Mouse (Mus musculus) neural tube, embryonic 11.5 days (tissue): ENCODE measurements around the gene Acbd4. TPM values are rescaled to one million over a fixed set of nuclear protein-coding genes. Genes with fewer than 3 reads are reported as not detected.

Experiments
- ATAC-seq: fragments of 200-750 bp; cut with Nextera tagmentation; 2 replicates; pipeline ENCODE4 v1.8.0; 2017; ENCODE audit warnings: moderate number of reproducible peaks, mild to moderate bottlenecking, moderate TSS enrichment, moderate library complexity; ENCODE audit not compliant: insufficient read depth, low FRiP score, low TSS enrichment
- DNase-seq: peaks from one replicate; pipeline ENCODE4 v3.0.0-alpha.2; 2015; ENCODE audit warnings: low spot score
- H3K27ac ChIP-seq: fragments of 300-500 bp; sonication (generic); 2 replicates; pipeline ENCODE4 v1.5.1; 2014; ENCODE audit warnings: low read depth, mild to moderate bottlenecking, low read length
- H3K27me3 ChIP-seq: fragments of 300-500 bp; sonication (generic); 2 replicates; pipeline ENCODE4 v1.6.1; 2014; ENCODE audit warnings: mild to moderate bottlenecking, low read length, mixed read lengths; ENCODE audit not compliant: control insufficient read depth, insufficient read depth
- H3K36me3 ChIP-seq: fragments of 300-500 bp; sonication (generic); 2 replicates; pipeline ENCODE4 v1.6.1; 2014; ENCODE audit warnings: mild to moderate bottlenecking, low read length, moderate library complexity, mixed read lengths; ENCODE audit not compliant: control insufficient read depth, insufficient read depth
- H3K4me1 ChIP-seq: fragments of 300-500 bp; sonication (generic); 2 replicates; pipeline ENCODE4 v1.6.1; 2014; ENCODE audit warnings: low read length, mixed read lengths; ENCODE audit not compliant: control insufficient read depth, insufficient read depth
- H3K4me2 ChIP-seq: fragments of 300-500 bp; sonication (generic); 2 replicates; pipeline ENCODE4 v1.6.1; 2014; ENCODE audit warnings: low read depth, mild to moderate bottlenecking, moderate library complexity
- H3K4me3 ChIP-seq: fragments of 300-500 bp; sonication (generic); 2 replicates; pipeline ENCODE4 v1.5.1; 2014; ENCODE audit warnings: low read depth, low read length
- H3K9ac ChIP-seq: fragments of 300-500 bp; sonication (generic); 2 replicates; pipeline ENCODE4 v1.6.1; 2014; ENCODE audit warnings: mild to moderate bottlenecking, low read length
- H3K9me3 ChIP-seq: fragments of 300-500 bp; sonication (generic); 2 replicates; pipeline ENCODE4 v1.6.1; 2016; ENCODE audit warnings: low read length; ENCODE audit not compliant: control insufficient read depth
- WGBS: fragments of 180-500 bp; shearing (Covaris S2); extraction: QIAGEN DNeasy Blood & Tissue Kit; methylation state at CpG from one replicate; pipeline ENCODE4 v1.1.7; 2014; 5-methylcytosine and 5-hydroxymethylcytosine counted together
- polyA plus RNA-seq: library from polyadenylated mRNA; unstranded; fragments of >200 nt; fragmentation: Nextera tagmentation; extraction: Ambion mirVana; gene quantifications from 2 replicates; pipeline ENCODE4 v1.2.1, GENCODE M21; 2014

Gene Acbd4
- polyA plus RNA-seq, 1 experiment from 2014 or later, result 6.4 TPM

DNA sequence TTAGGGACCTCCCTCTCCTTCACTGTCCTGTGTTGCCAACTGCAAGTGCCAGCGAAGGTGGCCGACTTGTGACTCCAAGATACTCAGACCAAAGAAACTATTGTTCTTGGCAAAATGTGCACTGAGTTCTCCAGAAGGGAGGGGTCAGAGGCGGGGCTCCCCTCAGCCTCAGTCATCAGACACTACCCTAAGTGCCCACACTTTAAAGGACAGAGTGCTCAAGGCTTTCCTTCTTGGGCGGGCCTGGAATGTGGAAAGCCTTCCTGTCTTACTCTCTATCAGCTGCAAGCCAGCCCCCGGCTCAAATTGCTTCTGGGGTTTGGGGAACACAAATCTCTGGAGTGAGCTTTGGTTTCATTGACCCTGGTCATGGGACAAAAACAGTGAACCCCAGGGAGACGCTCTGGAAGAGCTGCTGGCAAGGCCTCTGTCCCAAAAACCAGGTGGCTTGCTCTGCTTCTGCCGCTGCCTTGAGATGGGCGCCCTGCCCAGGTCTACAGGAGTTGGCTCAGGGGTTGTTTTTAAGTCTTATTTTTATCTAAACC is 34.0 kb upstream of the Acbd4 start:
- H3K27ac ChIP-seq, result no peak overlapping the region
- no peak overlapping the region for H3K4me3 ChIP-seq
- DNase-seq, result no peak
- peaks cover 18% of the 10 kb centered on the region for H3K36me3 ChIP-seq
- no peaks in the 10 kb centered on the region for H3K27me3 ChIP-seq
- ATAC-seq, result no peak
- H3K4me2 ChIP-seq, result no peak overlapping the region
- no peaks in the 10 kb centered on the region for H3K4me1 ChIP-seq
- H3K9me3 ChIP-seq, result no peaks in the 10 kb centered on the region
- no peak overlapping the region for H3K9ac ChIP-seq
- WGBS, result 81% methylated on average over 8 of the region's 8 CpGs

DNA sequence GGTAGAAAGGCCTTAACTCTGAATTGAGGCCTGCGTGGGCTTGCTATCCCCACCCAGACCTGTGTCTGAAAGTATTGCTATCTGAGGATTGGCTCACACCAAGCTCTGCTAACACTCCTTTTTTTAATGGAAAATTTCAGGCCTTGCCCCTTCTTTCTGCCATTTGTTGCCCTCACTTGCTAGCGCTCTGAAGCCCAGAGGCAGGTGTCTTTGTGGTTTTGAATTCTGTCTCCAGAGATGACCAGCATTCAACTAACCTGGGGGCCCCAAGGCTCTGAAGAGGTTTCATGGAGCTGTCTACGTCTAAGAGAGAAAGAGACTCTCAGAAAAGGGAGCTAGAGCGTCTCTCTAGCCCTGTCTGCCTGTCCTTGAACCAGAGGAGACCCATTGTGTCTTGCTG is 33.2 kb upstream of the Acbd4 start:
- H3K4me3 ChIP-seq, result no peak overlapping the region
- H3K27ac ChIP-seq, result no peak overlapping the region
- H3K27me3 ChIP-seq, result no peaks in the 10 kb centered on the region
- no peaks in the 10 kb centered on the region for H3K9me3 ChIP-seq
- ATAC-seq (no peak), DNase-seq (no peak)
- peaks cover 16% of the 10 kb centered on the region for H3K36me3 ChIP-seq
- WGBS, result 91% methylated on average over 4 of the region's 4 CpGs
- no peak overlapping the region for H3K9ac ChIP-seq
- no peak overlapping the region for H3K4me2 ChIP-seq
- H3K4me1 ChIP-seq, result no peaks in the 10 kb centered on the region

DNA sequence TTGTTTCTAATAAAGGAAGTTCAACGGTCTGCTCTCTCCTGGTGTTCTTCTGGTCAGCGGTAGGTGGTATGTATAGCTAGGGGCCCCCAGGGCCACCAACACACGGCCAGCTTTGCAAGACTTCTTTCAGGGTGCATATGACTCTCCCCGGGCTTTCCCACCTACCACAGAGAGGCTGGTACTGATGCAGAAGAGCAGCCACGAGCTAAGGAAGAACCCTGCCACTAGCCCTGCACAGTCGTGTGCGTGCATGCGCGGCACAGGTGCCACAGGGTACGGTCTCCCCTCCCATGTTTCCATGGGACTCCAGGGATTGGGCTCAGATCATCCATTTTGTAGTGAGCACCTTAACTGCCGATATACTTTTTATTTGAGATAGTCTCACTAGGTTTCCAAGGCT is 32.6 kb upstream of the Acbd4 start:
- H3K9ac ChIP-seq, result no peak overlapping the region
- H3K27me3 ChIP-seq, result no peaks in the 10 kb centered on the region
- peaks cover 14% of the 10 kb centered on the region for H3K36me3 ChIP-seq
- DNase-seq, result no peak
- no peak overlapping the region for H3K4me2 ChIP-seq
- no peaks in the 10 kb centered on the region for H3K9me3 ChIP-seq
- WGBS, result 95% methylated on average over 11 of the region's 11 CpGs
- H3K4me3 ChIP-seq, result no peak overlapping the region
- no peak overlapping the region for H3K27ac ChIP-seq
- no peaks in the 10 kb centered on the region for H3K4me1 ChIP-seq
- ATAC-seq, result no peak

DNA sequence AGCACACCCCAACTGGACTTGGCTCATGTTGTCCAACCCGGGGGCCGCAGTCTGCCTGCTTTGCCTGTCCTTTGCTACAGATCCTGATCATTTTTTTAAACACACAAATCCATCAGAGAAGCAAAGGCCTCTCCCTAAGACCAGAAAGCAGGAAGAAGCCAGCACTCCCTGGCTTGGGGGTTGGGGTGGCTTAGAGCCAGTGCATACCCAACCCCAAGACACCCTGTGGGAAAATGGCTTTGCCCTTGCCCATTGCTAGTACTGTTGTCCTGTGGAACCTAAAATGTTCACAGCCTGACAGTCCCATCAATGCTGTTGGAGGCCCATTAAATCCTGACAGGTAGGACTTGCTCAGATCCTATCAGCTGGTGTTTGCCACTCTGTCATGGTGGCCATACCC is 31.8 kb upstream of the Acbd4 start:
- 100% methylated on average over 2 of the region's 2 CpGs for WGBS
- H3K36me3 ChIP-seq, result peaks cover 6% of the 10 kb centered on the region
- H3K9me3 ChIP-seq, result no peaks in the 10 kb centered on the region
- ATAC-seq (no peak), DNase-seq (no peak)
- no peaks in the 10 kb centered on the region for H3K27me3 ChIP-seq
- H3K27ac ChIP-seq, result no peak overlapping the region
- no peaks in the 10 kb centered on the region for H3K4me1 ChIP-seq
- H3K4me2 ChIP-seq, result no peak overlapping the region
- no peak overlapping the region for H3K4me3 ChIP-seq
- no peak overlapping the region for H3K9ac ChIP-seq

DNA sequence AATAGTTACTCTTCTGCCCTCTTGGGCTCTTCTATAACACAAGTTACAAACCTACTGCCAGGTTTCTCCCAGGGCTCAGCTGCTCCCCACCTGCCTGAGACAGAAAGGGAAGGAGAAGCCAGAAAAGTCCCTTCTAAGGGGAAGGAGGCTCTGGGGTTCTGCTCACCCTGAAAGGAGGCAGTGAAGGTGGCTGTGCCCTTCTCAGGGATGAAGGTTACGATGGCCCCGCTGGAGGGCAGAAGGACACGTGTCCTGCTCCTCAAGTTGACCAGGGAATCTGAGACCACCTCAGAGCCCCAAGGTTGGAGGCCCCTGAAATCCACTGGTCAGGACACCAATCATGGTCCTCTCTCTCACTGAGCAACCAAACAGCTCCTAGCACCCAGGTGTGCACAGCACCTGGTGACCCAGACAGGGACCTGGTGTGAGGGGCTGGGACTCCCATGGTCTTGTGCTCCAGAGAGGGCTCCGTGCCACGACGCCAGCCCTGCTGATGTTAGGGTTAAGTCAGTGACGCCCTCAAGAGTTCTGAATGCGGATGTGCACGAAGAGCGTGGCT is 31.1 kb upstream of the Acbd4 start:
- no peak overlapping the region for H3K4me2 ChIP-seq
- no peak for ATAC-seq

DNA sequence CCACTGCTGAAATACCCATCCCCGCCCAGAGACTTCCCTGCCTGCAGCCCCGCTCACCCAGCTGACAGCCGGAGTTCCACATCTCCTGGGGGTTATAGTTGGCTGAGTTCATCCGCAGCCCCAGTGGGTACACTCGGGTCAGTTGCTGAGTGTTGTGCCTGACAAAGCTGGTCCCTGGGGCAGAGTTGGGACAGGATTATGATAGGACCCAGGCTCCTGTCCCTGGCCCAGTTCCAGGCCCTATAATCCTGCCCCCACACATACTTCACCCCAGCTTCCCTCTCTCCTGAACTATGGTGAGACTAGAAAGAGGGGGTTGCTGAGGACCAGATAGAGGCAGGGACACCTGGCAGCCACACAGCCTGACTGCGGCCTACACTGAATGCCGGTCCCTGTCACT is 27.8 kb upstream of the Acbd4 start:
- no peak overlapping the region for H3K4me3 ChIP-seq
- no peaks in the 10 kb centered on the region; the same call in 1 of the 2 replicates for H3K36me3 ChIP-seq
- no peak overlapping the region for H3K9ac ChIP-seq
- H3K27me3 ChIP-seq, result no peaks in the 10 kb centered on the region
- H3K9me3 ChIP-seq, result no peaks in the 10 kb centered on the region
- ATAC-seq (no peak), DNase-seq (no peak)
- no peaks in the 10 kb centered on the region for H3K4me1 ChIP-seq
- H3K4me2 ChIP-seq, result no peak overlapping the region
- H3K27ac ChIP-seq, result no peak overlapping the region
- WGBS, result 88% methylated on average over 7 of the region's 7 CpGs

More for the DNA sequence above, 31.1 kb upstream of the Acbd4 start:
- Histone ChIP-seq H3K27ac (no peak overlapping the region), H3K36me3 (peaks cover 4% of the 10 kb centered on the region), H3K9me3 (no peaks in the 10 kb centered on the region), H3K9ac (no peak overlapping the region), H3K4me3 (no peak overlapping the region), H3K4me1 (no peaks in the 10 kb centered on the region), H3K27me3 (no peaks in the 10 kb centered on the region)
- no peak for DNase-seq
- 90% methylated on average over 10 of the region's 10 CpGs for WGBS

DNA sequence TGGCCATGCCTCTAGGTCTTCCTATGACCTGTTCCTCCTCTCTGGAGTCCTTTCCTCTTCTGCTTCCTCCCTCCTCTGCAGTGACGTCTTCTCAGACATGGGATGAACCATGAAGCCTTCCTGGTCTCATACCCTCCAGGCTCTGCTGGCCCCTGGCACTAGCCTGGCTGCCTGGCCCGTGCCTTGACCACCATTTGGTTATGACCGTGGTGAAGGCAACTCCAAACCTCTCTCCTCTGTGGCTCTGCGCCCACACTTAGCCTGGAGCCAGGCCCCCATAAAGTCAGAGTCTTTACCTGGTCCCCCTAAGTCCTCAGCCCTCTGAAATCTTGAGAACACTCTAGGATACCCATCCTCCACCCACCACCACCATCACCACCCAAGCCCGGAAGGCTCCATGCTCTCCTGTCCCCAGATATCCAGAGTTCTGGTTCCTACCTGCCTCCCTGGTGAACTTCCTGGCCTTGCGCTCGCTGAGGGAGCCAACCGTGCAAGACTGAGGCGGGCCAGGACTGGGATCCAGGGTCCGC is 27.3 kb upstream of the Acbd4 start:
- Histone ChIP-seq H3K9ac (no peak overlapping the region), H3K36me3 (no peaks in the 10 kb centered on the region; the same call in 1 of the 2 replicates), H3K4me2 (no peak overlapping the region), H3K27ac (no peak overlapping the region), H3K9me3 (no peaks in the 10 kb centered on the region), H3K27me3 (no peaks in the 10 kb centered on the region), H3K4me1 (no peaks in the 10 kb centered on the region), H3K4me3 (no peak overlapping the region)
- 61% methylated on average over 10 of the region's 10 CpGs for WGBS
- no peak for DNase-seq
- ATAC-seq, result no peak

DNA sequence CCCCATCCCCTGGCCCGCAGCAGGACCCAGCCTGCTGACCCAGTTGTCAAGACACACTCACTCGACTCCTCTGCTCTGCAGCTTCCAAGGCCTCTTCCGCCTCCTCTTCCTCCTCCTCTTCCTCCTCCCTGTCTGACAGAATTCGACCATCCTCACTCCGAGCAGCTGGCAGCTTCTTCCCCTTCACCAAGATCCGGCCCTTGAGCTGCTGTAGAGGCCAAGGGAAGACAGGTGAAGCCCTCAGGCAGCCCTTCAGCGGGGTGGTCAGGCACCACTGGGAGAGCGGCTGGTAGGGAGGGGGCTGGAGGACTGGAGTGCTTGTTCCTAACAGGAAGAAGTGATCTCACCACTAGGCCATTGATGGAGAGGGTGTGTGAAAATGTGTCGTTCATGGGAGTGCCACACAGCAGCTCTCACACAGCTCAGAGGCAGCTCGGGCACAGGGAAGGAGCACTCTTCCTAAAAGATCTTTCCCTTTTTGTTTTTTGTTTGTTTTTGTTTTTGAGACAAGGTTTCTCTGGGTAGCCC is 26.6 kb upstream of the Acbd4 start:
- no peak overlapping the region for H3K4me2 ChIP-seq
- peaks cover 2% of the 10 kb centered on the region for H3K27me3 ChIP-seq
- no peaks in the 10 kb centered on the region for H3K9me3 ChIP-seq
- no peak overlapping the region for H3K27ac ChIP-seq
- H3K4me3 ChIP-seq, result no peak overlapping the region
- H3K9ac ChIP-seq, result no peak overlapping the region
- no peaks in the 10 kb centered on the region; the same call in 1 of the 2 replicates for H3K36me3 ChIP-seq
- 28% methylated on average over 10 of the region's 10 CpGs for WGBS
- no peak for ATAC-seq
- H3K4me1 ChIP-seq, result no peaks in the 10 kb centered on the region
- DNase-seq, result no peak

DNA sequence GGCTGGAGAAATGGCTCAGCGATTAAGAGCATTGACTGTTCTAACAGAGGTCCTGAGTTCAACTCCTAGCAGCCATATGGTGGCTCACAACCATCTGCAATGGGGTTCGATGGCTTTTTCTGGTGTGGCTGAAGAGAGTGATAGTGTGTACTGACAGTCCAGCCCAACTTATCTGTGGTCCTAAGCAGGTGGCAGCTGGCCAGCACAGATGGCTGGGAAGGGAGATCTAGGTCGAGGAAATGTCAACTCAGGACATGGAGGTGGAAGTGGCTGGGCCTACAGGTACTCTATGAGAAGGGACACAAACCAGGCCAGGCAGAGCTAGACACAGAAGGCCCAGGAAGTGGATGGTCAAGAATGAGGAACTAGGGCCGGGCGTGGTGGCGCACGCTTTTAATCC is 25.5 kb upstream of the Acbd4 start:
- DNase-seq (no peak), ATAC-seq (no peak)
- WGBS, result 93% methylated on average over 7 of the region's 7 CpGs
- H3K4me1 ChIP-seq, result 0 out of 2 replicates have a peak, but pooled peaks cover 4% of the 10 kb centered on the region
- no peak overlapping the region for H3K4me3 ChIP-seq
- H3K36me3 ChIP-seq, result no peaks in the 10 kb centered on the region
- H3K9me3 ChIP-seq, result no peaks in the 10 kb centered on the region
- H3K4me2 ChIP-seq, result no peak overlapping the region
- H3K27ac ChIP-seq, result no peak overlapping the region
- H3K9ac ChIP-seq, result no peak overlapping the region
- peaks cover 13% of the 10 kb centered on the region for H3K27me3 ChIP-seq
